Mouse (Mus musculus) lung, postnatal 4 days (tissue): ENCODE measurements around the gene Gp9.
A peak's percentile ranks its signal among the peaks of the same experiment; 100 is the strongest.

ENCODE experiments used
- DNase-seq, 2 experiments: peaks; one replicate each; pipeline ENCODE4 v3.0.0; 2021

The Gp9 gene

GRCm38 (mm10) chr6:87777842-87778241 is at the start of gene Gp9:
TSS of gene Gp9 (plus strand) at chr6:87778072.
- DNase-seq, result no peak

DNA sequence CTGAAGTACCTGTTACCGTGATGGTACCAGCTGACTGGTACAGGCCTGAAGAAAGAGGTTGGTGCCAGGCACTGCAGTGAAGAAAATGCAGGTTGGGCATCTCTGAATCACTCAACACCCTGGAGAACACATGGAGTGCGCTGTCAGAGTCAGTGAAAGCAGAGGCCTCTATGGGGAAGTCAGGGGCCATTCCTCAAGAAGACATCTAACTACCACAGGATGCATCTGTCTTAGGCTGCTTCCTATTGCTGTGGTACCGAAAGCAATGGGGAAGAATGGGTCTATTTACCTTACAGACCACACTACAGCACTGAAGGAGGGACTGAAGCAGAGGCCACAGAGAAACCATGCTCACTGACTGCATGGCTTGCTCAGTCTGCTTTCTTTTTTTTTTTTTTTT is 49.8 kb upstream of the Gp9 start:
- no peak for DNase-seq

DNA sequence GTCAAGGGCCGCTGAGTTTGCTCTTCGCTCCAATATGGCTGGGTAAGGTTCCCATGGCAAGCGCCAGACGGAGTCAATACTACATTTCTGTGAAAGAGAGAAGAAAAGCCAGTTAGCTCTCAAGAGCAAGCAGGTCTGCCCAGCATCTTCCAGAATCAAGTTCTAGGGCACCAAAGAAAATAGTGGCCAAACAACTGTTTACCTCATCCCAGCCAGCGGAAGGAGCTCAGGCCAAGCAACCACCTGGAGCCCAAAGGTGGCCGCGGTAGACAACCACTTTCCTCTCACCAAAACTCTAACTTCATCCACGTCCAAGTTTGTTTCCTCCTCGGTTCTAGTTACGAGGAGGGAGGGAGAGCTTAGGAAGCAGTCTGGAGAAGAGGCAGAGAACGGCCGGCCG is 47.7 kb upstream of the Gp9 start:
- DNase-seq, result no peak

- DNase-seq, result peak; percentile 72 to 85
These were observed 47.0 kb upstream of the Gp9 start, which contains the start of gene Efcc1 for GRCm38 (mm10) chr6:87730591-87731462. TSS of gene Efcc1 (plus strand) at chr6:87730869.

DNA sequence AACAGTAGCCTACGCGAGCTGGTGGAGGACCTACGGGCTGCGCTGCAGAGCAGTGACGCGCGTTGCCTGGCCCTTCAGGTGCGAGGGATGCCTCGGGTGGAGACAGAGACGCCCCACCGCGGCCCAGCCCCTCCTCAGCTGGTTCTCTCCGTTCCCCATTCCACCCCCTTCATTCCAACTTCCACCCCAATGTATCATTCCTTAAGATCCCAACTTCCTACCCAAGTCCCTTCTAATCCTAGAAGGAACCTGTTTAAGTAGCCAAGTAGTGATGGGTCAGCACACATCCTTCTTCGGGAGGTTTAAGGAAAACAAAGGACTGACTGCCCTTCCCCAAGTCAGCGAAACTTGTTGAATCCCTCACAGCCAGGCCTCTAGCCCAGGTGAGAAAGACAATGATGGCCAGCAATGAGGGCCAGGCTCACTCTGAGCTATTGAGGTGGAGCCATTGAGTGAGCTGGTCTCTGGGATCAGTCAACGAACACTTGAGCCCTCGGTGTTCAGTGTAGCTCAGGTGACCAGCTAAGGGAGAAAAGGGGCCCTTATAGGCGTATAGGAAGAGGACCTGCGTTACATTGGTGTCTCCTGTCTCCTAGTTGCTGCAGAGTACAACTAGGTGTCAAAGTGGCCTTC is 46.3 kb upstream of the Gp9 start:
- DNase-seq, result no peak

DNA sequence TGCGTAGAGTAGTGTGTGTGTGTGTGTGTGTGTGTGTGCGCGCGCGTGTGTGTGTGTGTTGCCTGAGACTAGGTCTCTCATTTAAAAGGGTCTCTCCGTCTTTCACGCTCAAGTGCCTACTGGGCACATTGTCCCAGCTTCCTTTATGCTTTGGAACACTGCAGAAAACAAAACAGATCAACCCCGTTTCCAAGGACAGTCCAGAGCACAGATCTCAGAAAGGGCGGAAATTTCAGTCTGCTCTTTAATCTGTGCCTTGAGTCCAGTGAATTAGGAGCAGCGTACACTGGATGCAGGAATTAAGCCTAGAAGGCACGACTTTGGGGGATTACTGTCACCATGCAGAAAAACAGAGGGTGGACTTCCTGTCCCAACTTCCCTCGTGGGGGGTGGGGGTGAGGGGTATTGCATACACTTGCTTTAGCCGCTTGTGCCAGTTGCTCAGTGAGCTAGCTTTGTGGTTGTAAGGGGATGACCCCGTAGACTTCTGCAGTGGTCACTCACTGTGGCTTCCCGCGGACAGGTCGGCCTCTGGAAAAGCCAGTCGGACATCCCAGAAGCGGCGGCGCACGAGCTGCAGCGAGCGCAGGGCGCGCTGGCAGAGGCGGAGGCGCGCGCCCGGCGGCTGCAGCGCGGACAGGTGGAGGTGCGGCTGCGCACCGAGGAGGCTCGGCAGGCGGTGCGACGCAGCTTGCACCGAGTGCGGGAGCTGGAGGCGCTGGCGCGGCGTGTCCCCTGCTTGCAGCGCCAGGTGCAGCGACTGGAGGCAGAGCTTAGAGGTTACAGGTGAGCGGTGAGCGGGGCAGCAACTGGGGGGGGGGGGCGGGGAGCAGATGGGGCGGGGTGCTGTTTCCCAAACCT is 45.5 kb upstream of the Gp9 start:
- no peak for DNase-seq

- peak; percentile 44 to 63 for DNase-seq
These were observed 44.5 kb upstream of the Gp9 start for GRCm38 (mm10) chr6:87733131-87733930.

DNA sequence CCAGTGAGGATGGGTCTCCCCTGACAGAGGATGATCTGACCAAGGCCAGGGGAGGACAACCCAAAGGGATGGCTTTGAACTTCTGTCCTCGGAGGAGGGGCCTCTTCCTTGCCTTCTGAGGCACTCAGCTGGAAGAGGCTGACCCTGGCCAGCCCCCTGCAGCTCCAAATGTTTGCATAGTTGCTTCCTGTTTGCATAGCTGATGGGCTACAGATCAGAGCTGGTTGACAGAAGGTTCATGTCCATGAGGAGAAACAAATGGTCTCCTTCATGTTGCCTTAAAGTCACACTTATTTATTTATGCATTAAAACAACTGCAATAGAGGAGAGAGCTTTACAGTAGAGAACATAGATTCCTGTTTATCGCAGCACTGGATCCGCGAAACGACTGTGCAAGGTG is 43.7 kb upstream of the Gp9 start:
- DNase-seq, result peak; percentile 49 to 85

DNA sequence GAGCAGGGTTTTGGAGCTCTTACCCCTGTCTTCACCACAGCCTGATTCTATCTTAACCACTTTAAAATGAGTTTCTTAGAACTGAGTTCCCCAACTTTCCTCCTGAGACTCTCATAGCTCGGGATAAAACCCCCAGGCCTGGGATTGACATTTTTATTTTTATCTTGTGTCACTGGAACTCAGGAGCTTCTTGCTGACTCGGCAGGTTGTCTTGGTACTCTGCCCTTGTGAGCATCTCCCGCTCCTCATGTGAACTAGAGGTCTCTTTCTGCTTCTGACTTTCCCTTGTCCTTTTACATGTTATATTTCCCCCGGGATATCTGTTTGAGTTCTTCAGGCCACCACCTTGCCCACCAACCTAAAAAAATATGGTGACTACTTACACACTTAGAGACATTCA is 40.9 kb upstream of the Gp9 start:
- no peak for DNase-seq

GRCm38 (mm10) chr6:87737921-87738626 is 39.8 kb upstream of the Gp9 start:
- DNase-seq, result no peak

GRCm38 (mm10) chr6:87739898-87740297 is 38.0 kb upstream of the Gp9 start:
- no peak for DNase-seq

DNA sequence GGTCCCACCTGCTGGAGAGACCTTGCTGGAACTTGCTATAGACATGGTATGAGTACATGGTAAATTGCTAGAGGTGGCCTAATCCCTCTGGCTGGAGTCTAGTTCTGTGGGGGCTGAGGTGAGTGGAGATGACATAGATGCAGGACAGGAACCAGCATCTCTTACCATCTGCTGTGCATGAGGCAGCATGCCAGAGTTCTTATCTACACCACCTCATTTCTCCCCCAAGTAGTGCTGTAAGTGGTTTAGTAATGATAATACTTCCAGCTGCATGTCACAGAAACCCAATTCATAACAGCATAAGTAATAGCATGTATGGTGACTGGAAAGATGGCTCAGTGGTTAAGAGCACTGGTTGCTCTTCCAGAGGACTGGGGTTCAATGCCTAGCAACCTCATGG is 37.4 kb upstream of the Gp9 start:
- DNase-seq, result no peak

DNA sequence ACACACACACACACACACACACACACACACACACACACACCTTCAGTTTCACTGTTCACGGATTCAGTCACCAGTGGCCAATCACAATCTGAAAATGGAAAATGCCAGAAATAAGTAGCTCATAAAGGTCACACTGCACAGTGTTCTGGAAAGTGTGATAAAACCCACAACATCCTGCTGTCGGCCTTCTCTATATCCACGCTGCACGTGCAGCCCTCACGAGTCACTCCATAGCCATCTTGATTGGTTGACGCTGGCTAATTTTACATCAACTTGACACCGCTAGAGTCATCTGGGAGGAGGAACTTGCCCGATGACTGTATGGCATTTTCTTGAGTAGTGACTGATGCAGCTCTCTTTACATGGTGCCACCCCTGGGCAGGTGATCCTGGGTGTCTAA is 35.9 kb upstream of the Gp9 start:
- no peak for DNase-seq

GRCm38 (mm10) chr6:87742804-87743203 is 35.1 kb upstream of the Gp9 start:
- DNase-seq, result peak in 1 of 2 experiments; percentile 51

DNA sequence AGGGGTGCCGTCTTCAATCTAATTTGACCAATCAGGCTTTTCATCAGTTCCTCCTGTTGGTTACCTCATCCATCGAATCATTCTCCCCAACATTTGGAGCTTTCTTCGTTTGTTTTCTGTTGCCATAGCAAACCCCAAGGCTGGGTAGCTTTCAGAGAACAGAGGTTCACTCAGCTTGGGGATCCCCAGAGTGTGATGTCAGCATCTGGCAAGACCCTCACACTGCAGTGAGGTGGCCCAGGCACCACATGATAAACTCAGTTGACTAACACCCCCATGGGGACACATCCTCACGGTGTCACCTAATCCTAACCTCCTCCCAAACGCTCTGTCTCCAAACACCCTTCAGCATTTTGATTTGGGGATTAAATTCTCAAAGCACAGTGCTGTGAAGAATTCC is 34.6 kb upstream of the Gp9 start:
- peak in 1 of 2 experiments; percentile 17 for DNase-seq

- DNase-seq, result no peak
These were observed 33.2 kb upstream of the Gp9 start for GRCm38 (mm10) chr6:87744632-87745031.

- DNase-seq, result peak in 1 of 2 experiments; percentile 21
These were observed 32.6 kb upstream of the Gp9 start for GRCm38 (mm10) chr6:87745301-87745700.

DNA sequence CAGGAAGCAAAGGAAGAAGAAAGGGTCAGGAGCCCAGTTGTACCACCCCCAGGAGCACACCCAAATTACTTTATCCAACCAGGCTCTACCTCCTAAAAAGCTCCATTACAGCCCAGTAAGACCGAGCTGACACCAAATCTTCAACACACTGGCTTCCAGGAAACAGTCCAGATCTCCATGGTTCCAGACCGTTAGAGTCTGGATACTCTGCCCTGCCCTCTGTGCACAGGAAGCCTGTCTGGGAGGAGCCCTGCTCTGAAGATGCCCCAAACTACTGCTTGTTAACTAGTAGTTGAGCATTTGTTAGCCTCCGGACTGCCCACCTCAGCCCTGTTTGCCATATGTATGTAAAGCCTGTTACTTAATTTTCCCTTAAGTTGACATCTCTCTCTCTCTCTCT is 31.8 kb upstream of the Gp9 start:
- DNase-seq, result peak in 1 of 2 experiments; percentile 29

- DNase-seq, result peak; percentile 59 to 88
These were observed 31.0 kb upstream of the Gp9 start for GRCm38 (mm10) chr6:87746849-87747248.

DNA sequence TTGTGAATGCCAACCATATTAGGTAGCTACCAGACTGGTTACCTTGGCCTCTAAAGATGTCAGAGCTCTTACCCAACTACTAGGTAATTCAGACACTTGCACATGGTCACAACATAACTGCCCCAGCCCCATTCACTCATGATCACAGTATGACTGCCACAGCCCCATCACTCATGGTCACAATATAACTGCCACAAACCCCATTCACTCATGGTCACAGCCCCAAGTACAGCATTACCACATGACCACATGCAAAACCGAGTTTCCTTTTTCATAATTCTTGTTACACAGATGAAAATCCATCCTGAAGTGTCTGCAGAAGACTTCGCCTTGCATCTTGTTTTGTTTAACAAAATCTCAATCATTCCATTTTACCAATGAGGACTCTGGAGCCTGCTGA is 29.8 kb upstream of the Gp9 start:
- peak in 1 of 2 experiments; percentile 3 for DNase-seq

- DNase-seq, result peak in 1 of 2 experiments; percentile 22
These were observed 29.3 kb upstream of the Gp9 start for GRCm38 (mm10) chr6:87748531-87748930.
